Mouse (Mus musculus) limb, embryonic 10.5 days (tissue): ENCODE data around the gene Ube2i. TPM values are rescaled to one million over a fixed set of nuclear protein-coding genes. Genes with fewer than 3 reads are reported as not detected.

ENCODE experiments used
- DNase-seq: peaks from one replicate; pipeline ENCODE4 v3.0.0-alpha.2; 2017; ENCODE audit warnings: low spot score
- H3K27ac ChIP-seq: fragments of 300-500 bp; sonication (generic); 2 replicates; pipeline ENCODE4 v1.5.1; 2016; ENCODE audit warnings: mild to moderate bottlenecking
- H3K27me3 ChIP-seq: fragments of 300-500 bp; sonication (generic); 2 replicates; pipeline ENCODE4 v1.6.1; 2016; ENCODE audit warnings: low read depth, mild to moderate bottlenecking; ENCODE audit not compliant: poor library complexity, severe bottlenecking
- H3K36me3 ChIP-seq: fragments of 300-500 bp; sonication (generic); 2 replicates; pipeline ENCODE4 v1.6.1; 2016; ENCODE audit warnings: mild to moderate bottlenecking, moderate library complexity
- H3K4me1 ChIP-seq: fragments of 300-500 bp; sonication (generic); 2 replicates; pipeline ENCODE4 v1.6.1; 2016
- H3K4me3 ChIP-seq: fragments of 300-500 bp; sonication (generic); 2 replicates; pipeline ENCODE4 v1.5.1; 2016; ENCODE audit warnings: mild to moderate bottlenecking, moderate library complexity
- H3K9me3 ChIP-seq: fragments of 300-500 bp; sonication (generic); replicated peaks from 2 replicates; pipeline ENCODE4 v1.6.1; 2016; ENCODE audit warnings: mild to moderate bottlenecking
- whole genome bisulfite sequencing: fragments of 180-500 bp; shearing (Covaris S2); methylation state at CpG from one replicate; pipeline ENCODE4 v1.1.7; 2016; 5-methylcytosine and 5-hydroxymethylcytosine counted together
- polyA plus RNA-seq: library from polyadenylated mRNA; unstranded; fragments of >200 nt; fragmentation: Nextera tagmentation; extraction: Ambion mirVana; gene quantifications from 2 replicates; pipeline ENCODE4 v1.2.1, GENCODE M21; 2016

Ube2i gene
- 974 and 998 TPM in 2 replicates for polyA plus RNA-seq

DNA sequence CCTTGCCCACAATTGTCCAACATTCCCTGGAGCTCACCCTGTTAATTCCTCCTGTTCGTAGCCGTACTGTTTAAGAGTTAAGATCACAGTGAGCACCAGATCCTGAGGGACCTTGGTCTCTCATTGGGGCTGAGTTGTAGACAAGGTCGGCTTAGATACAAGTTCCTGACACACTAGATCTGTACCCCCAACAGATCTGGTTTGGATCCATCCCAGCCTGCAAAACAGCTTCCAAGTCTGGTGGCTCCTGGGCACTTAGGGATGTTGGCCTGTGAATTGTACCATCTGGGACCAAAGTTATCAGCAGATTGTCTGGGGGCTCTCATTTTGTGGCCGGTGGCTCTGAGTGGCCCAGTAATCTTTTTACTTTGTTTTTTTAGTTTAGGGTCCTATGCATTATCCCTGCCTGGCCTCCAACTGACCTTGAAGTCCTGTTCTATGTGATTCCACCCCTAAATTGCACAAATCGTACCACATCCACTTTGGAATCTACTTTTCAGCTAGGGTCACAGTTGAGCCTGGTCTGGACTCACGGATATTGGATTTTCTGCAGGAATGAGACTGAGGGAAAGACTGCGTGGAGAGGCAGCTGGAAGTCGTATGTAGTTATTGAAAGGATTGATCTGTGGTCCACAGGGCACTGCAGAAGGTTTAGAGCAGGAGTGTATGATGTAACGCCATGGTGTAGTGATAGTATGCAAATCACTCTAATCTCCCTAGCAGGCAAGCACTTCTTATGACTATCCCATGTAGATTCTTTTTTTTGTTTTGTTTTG, at the start of gene Ube2i:
TSS of gene Ube2i (minus strand) at position 52 of the 776 bp plus-strand sequence.
- Histone ChIP-seq H3K27ac (peak within 1 kb of the TSS; percentile 100), H3K9me3 (no peaks in the 10 kb centered on the region), H3K27me3 (no peaks in the 10 kb centered on the region), H3K4me1 (peaks cover 29% of the 10 kb centered on the region), H3K4me3 (peak within 1 kb of the TSS; percentile 99), H3K36me3 (peaks cover 23% of the 10 kb centered on the region)
- no peak for DNase-seq
- WGBS: 89% methylated on average over 9 of the region's 9 CpGs

DNA sequence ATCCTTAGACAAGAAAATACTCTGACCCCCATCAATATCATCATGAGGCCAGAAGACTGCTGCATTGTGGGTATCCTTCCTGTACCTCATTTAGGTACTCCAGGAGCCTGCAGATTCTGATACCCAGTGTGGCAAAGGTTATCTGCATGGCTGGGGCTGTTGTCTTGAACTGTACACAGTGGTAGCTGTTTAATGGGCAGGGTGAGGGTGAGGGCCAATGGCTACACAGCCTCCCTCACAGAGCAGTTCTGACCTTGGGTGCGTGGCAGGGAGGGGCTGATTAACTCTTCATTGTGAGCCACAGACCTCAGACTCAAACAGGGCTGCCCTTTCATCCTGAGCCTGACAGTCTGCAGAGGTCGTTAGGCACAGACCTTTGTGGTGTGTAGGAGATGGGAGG, 48.5 kb upstream of the Ube2i start:
- Histone ChIP-seq H3K27me3 (no peaks in the 10 kb centered on the region), H3K4me3 (no peak overlapping the region), H3K4me1 (peaks cover 4% of the 10 kb centered on the region; the same call in 1 of the 2 replicates), H3K27ac (no peak overlapping the region), H3K9me3 (no peaks in the 10 kb centered on the region), H3K36me3 (no peaks in the 10 kb centered on the region)
- WGBS: 28% methylated on average over 2 of the region's 2 CpGs
- DNase-seq: no peak

DNA sequence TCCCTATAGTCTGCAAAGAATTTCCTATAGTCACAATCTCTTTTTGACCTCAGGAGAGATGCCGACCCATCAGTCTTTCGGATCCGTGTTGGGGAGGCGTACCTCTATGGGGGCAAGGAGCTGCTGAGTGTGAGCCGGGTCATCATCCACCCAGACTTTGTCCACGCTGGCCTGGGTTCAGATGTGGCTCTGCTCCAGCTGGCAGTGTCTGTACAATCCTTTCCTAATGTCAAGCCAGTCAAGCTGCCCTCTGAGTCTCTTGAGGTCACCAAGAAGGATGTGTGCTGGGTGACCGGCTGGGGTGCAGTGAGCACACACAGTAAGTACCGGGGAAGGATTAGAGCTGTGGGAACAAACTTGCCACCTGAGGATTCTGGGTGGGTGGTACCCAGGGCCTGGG, 46.4 kb upstream of the Ube2i start:
- Histone ChIP-seq H3K36me3 (no peaks in the 10 kb centered on the region), H3K27ac (no peak overlapping the region), H3K4me1 (peaks cover 4% of the 10 kb centered on the region; the same call in 1 of the 2 replicates), H3K4me3 (no peak overlapping the region), H3K27me3 (no peaks in the 10 kb centered on the region), H3K9me3 (no peaks in the 10 kb centered on the region)
- DNase-seq: no peak
- 91% methylated on average over 8 of the region's 8 CpGs for WGBS

DNA sequence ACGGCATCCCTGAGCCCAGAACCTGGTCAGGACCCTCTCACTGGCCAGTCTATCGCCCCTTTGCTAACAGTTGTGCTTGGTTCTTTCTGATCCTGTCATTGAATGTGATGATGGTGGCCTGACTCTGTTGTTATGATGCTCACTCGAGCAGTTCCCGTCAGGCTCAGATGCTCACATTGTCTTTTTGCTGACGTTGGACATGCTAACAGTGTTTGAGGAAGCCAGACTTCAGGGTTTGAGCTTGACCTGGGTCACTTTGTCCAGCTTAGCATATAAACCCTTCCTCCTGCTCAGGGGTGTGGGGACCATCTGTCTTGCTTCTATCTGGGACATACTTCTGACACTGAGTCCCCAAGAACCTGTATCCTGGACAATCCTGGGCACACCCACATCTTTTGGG, 43.9 kb upstream of the Ube2i start, which contains the start of gene Prss29:
TSS of gene Prss29 (plus strand) at position 301 of the 400 bp plus-strand sequence.
- DNase-seq: no peak
- no peak within 1 kb of the TSS for H3K27ac ChIP-seq
- H3K27me3 ChIP-seq: no peaks in the 10 kb centered on the region
- 84% methylated on average over 5 of the region's 5 CpGs for WGBS
- no peaks in the 10 kb centered on the region for H3K36me3 ChIP-seq
- no peak within 1 kb of the TSS for H3K4me3 ChIP-seq
- H3K9me3 ChIP-seq: no peaks in the 10 kb centered on the region
- H3K4me1 ChIP-seq: peaks cover 4% of the 10 kb centered on the region; the same call in 1 of the 2 replicates

DNA sequence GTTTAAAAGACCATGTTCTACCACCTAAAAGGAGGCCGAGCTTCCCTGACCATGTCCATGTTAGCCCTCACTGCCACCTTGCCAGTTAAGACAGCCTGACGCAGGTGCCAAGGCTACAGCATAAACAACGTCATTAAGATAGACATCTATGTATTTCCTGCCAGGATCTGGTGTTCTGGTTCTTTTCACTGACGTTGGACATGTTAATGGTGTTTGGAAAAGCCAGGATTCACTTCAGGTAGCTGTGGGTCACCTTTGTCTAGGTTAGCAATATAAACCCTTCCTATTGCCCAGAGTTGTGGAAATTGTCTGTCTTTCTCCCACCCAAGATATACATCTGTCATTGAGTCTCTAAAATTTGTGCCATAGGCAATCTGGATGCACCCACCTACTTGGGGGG, 33.9 kb upstream of the Ube2i start, which contains the start of gene Prss28:
TSS of gene Prss28 (plus strand) at position 301 of the 400 bp plus-strand sequence.
- no peaks in the 10 kb centered on the region for H3K27me3 ChIP-seq
- H3K27ac ChIP-seq: no peak within 1 kb of the TSS
- H3K4me3 ChIP-seq: no peak within 1 kb of the TSS
- no peak for DNase-seq
- no peaks in the 10 kb centered on the region for H3K9me3 ChIP-seq
- WGBS: 72% methylated on average over 4 of the region's 4 CpGs
- no peaks in the 10 kb centered on the region for H3K4me1 ChIP-seq
- no peaks in the 10 kb centered on the region for H3K36me3 ChIP-seq

DNA sequence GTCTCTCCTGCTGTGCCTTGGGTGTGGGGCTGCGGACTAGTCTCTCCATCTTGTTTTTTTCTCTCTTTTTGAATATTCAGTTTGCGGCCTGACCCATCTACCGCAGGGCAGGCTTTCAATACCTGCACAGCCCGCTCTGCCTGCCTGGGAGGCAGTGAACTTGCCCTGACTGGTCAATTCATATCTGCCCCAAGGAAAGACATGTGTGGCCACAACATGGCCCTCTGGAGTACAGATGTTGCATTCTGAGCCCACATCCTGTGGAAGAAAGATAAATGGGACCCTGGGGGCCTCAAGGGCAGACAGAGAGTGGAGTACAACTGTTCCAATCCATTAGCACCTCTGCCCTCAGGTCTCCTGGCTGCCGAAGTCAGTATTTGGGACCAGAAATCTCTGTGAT, 23.7 kb upstream of the Ube2i start, which contains the start of gene Prss34:
TSS of gene Prss34 (plus strand) at position 301 of the 400 bp plus-strand sequence.
- Histone ChIP-seq H3K9me3 (no peaks in the 10 kb centered on the region), H3K27ac (no peak within 1 kb of the TSS), H3K27me3 (no peaks in the 10 kb centered on the region), H3K36me3 (no peaks in the 10 kb centered on the region), H3K4me3 (no peak within 1 kb of the TSS), H3K4me1 (0 out of 2 replicates have a peak, but pooled peaks cover 6% of the 10 kb centered on the region)
- DNase-seq: no peak
- WGBS: 80% methylated on average over 5 of the region's 5 CpGs

DNA sequence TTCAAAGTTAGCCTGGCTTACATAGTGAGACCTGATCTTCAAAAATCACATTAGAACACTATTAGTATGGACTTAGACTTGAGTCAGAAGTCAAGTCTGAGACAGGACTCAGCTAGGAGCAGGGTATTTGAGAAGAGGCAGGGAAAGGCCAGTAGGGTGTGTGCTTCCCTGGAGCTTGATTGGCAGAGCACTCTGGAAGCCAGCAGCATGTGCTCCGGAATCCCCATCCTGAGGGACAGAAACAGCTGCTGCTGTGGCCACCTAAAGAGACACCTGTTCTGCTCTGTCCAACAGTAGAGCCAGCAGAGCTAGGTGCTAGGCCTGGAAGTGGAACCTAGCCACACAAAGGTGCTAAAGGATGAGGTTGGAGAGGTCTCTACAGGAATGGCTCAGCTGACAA, 19.7 kb upstream of the Ube2i start:
- Histone ChIP-seq H3K36me3 (no peaks in the 10 kb centered on the region), H3K9me3 (no peaks in the 10 kb centered on the region), H3K27ac (no peak overlapping the region), H3K27me3 (no peaks in the 10 kb centered on the region), H3K4me3 (no peak overlapping the region), H3K4me1 (0 out of 2 replicates have a peak, but pooled peaks cover 6% of the 10 kb centered on the region)
- no peak for DNase-seq
- 57% methylated on average over 1 of the region's 1 CpGs for WGBS

DNA sequence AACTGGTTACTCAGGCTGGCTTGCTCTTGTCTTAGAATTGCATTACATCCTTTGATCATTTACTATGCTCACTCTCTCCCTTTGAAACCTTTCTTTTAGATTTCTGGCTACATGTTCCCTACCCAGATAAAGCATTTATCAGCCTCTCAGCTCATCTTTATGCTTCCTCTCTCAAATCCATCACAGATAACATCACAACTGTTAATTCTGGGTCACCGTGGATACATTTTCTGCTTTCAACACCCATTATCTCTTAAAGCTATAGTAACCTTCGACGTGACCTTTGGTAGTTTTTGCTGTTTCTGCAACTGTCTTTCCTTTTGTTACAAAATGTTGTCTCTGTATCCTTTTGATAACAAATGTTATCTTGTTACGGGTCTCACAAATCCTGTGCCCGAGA, 19.1 kb upstream of the Ube2i start:
- Histone ChIP-seq H3K27ac (no peak overlapping the region), H3K4me1 (0 out of 2 replicates have a peak, but pooled peaks cover 5% of the 10 kb centered on the region), H3K27me3 (no peaks in the 10 kb centered on the region), H3K9me3 (no peaks in the 10 kb centered on the region), H3K4me3 (no peak overlapping the region), H3K36me3 (no peaks in the 10 kb centered on the region)
- WGBS: 82% methylated on average over 5 of the region's 5 CpGs
- DNase-seq: no peak

DNA sequence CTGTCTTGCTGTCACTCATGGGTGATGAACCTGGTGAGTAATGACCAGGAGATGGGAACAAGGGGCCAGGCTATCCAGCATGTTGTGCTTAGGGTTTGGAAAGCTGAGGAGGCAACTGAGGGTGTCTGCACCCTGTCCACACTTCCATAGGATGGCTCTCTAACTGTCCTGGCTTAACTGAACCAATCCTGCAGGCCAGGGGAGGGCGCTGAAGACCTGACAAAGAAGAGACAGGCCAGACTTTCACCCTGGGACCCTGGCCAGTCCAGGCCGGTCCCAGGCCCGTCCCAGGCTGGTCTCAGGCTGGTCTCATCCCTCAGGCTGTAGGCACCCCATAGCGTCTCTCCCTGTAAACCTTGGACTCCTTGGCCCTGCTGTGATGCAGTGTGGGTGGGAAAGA, 16.0 kb upstream of the Ube2i start:
- Histone ChIP-seq H3K9me3 (no peaks in the 10 kb centered on the region), H3K4me3 (no peak overlapping the region), H3K4me1 (no peaks in the 10 kb centered on the region), H3K27ac (no peak overlapping the region), H3K36me3 (no peaks in the 10 kb centered on the region), H3K27me3 (no peaks in the 10 kb centered on the region)
- DNase-seq: no peak
- 29% methylated on average over 4 of the region's 4 CpGs for WGBS

DNA sequence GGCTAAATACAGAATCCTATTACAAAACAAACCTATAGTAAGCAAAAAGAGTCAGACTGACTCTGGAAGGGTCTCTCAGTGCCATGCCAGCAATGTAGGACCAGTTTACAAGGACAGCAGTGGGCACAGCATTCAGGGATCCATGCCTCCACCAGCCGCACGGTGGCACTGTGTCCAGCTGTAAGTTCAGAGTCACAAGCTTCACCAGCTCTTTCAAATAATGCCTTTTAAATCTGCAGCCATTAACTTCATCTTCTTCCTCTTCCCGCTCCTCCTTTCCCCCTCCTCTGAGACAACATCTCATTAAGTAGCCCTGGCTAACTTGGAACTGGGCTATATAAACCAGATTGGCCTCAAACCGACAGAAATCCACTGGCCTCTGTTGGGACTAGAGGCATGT, 14.4 kb upstream of the Ube2i start:
- no peak overlapping the region for H3K27ac ChIP-seq
- H3K9me3 ChIP-seq: no peaks in the 10 kb centered on the region
- H3K36me3 ChIP-seq: no peaks in the 10 kb centered on the region
- DNase-seq: peak; percentile 61
- no peaks in the 10 kb centered on the region for H3K27me3 ChIP-seq
- H3K4me3 ChIP-seq: no peak overlapping the region
- 22% methylated on average over 4 of the region's 4 CpGs for WGBS
- no peaks in the 10 kb centered on the region for H3K4me1 ChIP-seq

DNA sequence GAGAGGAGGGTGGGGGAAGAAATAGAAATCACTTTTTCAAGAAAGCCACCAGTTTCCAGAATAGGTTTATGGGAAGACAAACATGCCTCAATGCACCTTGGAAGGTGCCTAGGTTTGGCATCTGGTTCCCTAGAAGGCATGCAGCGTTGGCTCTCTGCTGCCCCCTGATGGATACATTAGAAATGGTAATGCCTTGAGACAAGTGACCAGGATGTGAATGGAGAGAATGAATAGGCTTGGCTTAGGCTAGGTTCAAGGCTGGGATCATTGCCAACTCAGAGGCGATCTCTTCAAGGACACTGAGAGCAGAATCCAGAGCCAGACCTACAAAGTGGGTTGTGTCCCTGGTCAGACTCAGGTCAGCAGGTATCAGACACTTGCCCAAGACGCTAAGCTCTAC, 10.6 kb upstream of the Ube2i start:
- H3K27me3 ChIP-seq: no peaks in the 10 kb centered on the region
- WGBS: 28% methylated on average over 3 of the region's 3 CpGs
- H3K4me3 ChIP-seq: no peak overlapping the region
- H3K36me3 ChIP-seq: no peaks in the 10 kb centered on the region
- DNase-seq: peak; percentile 66
- H3K27ac ChIP-seq: no peak overlapping the region
- no peaks in the 10 kb centered on the region for H3K9me3 ChIP-seq
- no peaks in the 10 kb centered on the region for H3K4me1 ChIP-seq

DNA sequence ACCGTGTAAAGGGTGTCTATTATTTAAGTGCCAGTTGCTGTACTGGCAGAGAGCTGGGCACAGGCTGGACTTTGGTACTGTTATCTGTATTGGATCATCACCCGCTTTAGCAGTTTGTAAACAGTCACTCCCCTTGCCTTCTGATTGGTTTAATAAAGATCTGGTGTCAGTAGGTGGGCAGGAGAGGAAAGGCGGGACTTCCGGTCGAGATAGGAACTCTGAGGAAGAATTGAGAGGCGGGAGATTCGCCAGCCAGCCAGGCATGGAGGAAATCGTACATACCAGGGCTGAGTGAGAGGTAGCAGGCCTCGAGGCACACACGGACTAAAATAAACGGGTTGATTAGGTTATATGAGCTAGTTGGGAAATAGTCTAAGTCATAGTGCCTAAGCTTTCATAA, 7.7 kb upstream of the Ube2i start:
- H3K27me3 ChIP-seq: no peaks in the 10 kb centered on the region
- no peaks in the 10 kb centered on the region for H3K36me3 ChIP-seq
- 38% methylated on average over 11 of the region's 11 CpGs for WGBS
- H3K9me3 ChIP-seq: no peaks in the 10 kb centered on the region
- H3K4me3 ChIP-seq: no peak overlapping the region
- no peak for DNase-seq
- no peak overlapping the region for H3K27ac ChIP-seq
- H3K4me1 ChIP-seq: no peaks in the 10 kb centered on the region

DNA sequence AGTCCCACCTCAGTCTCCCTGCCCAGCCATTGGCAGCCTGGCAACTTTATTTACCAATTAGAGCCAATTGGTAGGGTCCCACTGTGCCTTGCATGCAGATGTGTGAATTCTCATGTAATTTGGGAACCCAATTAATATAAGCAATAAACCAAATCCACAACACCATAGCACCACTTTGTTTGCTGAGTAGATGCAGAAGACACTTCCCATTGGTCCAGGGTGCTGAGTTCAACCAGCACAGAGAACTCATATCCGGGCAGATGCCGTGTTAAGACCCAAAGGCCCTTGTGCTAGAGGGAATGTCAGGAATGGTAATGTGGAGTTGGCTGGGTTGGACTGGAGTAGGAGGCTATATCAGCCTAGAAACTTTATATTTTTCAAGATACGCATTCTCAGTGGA, 1.4 kb upstream of the Ube2i start:
- Histone ChIP-seq H3K4me3 (no peak overlapping the region), H3K4me1 (peaks cover 23% of the 10 kb centered on the region), H3K9me3 (no peaks in the 10 kb centered on the region), H3K27ac (no peak overlapping the region), H3K36me3 (peaks cover 12% of the 10 kb centered on the region), H3K27me3 (no peaks in the 10 kb centered on the region)
- no peak for DNase-seq
- WGBS: 95% methylated on average over 3 of the region's 3 CpGs
